Mouse (Mus musculus): ENCODE measurements around the gene Clstn2.

The Clstn2 gene

GRCm38 (mm10) chr9:97471014-97471591 is 561.9 kb downstream of the Clstn2 start:
- no peak for DNase-seq (ENCODE audit: low spot score)

GRCm38 (mm10) chr9:97460452-97460851 is 572.5 kb downstream of the Clstn2 start:
- DNase-seq (ENCODE audit: low spot score), result no peak

GRCm38 (mm10) chr9:97459745-97460144 is 573.2 kb downstream of the Clstn2 start:
- DNase-seq (ENCODE audit: low spot score), result no peak

GRCm38 (mm10) chr9:97449316-97450050 is 583.5 kb downstream of the Clstn2 start:
- DNase-seq (ENCODE audit: low spot score), result no peak

- DNase-seq (ENCODE audit: low spot score), result no peak
Measured at GRCm38 (mm10) chr9:97439872-97440636, 592.9 kb downstream of the Clstn2 start.

- no peak for DNase-seq (ENCODE audit: low spot score)
Measured at GRCm38 (mm10) chr9:97434666-97435065, 598.3 kb downstream of the Clstn2 start.

- DNase-seq (ENCODE audit: low spot score), result no peak
Measured at GRCm38 (mm10) chr9:97429885-97430449, 603.0 kb downstream of the Clstn2 start.

- DNase-seq (ENCODE audit: low spot score), result no peak
Measured at GRCm38 (mm10) chr9:97428127-97428526, 604.9 kb downstream of the Clstn2 start.

- DNase-seq (ENCODE audit: low spot score), result no peak
Measured at GRCm38 (mm10) chr9:97420896-97421295, 612.1 kb downstream of the Clstn2 start.

- DNase-seq (ENCODE audit: low spot score), result no peak
Measured at GRCm38 (mm10) chr9:97414876-97415668, 617.9 kb downstream of the Clstn2 start.

GRCm38 (mm10) chr9:97408142-97408541 is 624.8 kb downstream of the Clstn2 start:
- DNase-seq (ENCODE audit: low spot score), result no peak

Data from urinary bladder, postnatal 25 days (tissue).